Mouse (Mus musculus) right cerebral cortex, postnatal 25 days (tissue): ENCODE measurements around the gene Layn.
A peak's percentile ranks its signal among the peaks of the same experiment; 100 is the strongest.

Experiments
- DNase-seq: peaks from one replicate; pipeline ENCODE4 v3.0.0; 2022

The Layn gene

DNA sequence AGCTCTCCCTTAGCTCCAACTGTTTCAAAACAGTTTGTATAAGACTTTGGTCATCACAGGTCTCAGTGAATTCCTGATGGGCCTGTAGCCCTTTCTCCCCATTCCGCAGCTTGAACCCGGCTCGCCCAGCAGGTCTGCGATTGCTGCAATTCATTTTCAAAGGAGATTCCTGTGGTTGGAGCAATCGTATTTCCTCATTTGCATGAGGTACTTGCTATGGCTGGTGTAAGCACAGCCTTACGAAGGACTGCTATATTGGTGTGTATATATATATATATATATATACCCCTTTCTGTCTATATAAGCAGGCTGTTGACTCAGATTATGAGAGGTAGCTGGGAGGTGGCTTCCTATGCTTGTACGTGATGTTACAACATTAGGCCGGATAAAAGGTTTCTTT is 44.6 kb downstream of the Layn start:
- no peak for DNase-seq

DNA sequence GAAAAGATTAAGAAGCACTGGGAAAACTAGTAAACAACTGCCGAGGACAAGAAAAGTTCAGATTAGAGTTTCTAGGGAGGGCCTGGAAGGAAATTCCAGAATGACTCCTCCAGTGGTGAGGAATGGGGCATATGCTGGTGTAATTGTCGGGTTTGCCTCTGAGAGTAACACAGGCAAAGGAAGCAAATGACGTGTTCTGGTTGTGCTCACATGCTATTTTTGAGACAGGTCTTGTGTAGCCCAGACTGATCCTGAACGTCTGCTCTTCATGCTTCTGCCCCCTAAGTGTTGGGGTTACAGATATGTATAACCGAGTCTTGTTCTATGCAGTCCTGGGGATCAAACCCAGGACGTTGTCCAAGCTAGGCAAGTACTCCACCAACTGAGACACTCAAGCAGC is 45.3 kb downstream of the Layn start:
- no peak for DNase-seq

DNA sequence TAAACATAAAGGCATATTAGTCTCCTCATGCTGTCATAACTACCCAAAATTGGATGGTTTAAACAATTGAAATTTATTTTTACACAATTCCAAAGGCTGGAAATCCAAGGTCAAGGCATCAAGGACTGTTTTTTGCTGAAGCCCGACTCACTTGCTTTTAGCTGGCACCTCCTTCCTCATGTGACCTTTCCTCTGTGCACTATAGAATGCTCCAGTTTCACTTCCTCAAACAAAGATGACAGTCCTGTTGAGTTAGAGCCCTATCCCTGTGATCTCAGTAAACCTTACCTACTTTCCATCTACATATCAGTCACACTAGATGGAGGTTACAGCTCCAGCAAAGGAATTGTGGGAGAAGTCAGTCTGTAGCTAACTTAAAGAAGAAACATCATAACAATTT is 46.7 kb downstream of the Layn start:
- DNase-seq = no peak

DNA sequence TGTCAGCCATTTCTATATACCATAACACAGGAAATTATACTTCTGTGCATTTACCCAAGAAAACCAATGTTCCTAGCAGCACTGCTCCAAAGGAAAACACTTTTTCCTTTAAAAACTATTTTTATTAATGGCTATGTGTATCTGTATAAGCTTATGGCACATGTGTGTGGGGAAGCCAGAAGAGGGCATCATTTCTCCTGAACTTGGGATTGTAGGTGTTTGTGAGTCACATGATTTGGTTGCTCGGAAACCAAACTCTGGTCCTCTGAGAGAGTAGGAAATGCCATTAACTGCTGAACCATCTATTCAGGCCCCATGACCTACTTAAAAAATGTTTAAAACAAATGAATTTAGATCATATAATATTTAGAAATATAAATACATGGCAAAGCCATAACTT is 49.9 kb downstream of the Layn start:
- DNase-seq = no peak

DNA sequence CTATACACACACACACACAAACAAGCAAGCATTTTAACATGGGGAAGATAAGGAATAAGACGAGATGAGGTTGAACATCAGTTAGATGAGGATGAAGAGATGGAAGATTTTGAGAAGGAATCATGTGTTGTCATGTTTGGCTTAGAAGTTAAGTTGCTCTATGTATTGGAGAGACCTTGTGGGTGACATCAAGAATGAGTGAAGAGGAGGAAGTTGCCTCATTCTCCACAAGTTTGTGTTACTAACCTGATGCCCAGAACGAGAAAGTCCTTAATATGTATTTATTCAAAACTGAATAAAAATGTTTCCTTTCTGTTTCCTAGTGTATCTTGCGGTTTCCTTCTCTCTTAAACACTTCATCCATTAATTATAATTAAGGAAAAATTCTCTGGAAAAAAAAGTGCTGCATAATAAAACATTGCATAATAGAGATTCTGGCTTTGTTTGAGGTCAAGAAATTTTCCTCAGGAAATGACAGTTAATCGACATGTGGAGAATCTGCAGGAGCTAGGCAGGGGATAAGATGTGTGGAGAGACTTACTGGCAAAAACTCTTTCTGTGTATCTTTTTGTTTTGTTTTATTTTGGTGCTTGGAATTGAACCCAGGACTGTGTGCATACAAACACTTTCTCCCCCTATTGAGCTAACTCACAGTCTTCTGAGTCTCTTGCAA is 55.6 kb downstream of the Layn start:
- DNase-seq = no peak

DNA sequence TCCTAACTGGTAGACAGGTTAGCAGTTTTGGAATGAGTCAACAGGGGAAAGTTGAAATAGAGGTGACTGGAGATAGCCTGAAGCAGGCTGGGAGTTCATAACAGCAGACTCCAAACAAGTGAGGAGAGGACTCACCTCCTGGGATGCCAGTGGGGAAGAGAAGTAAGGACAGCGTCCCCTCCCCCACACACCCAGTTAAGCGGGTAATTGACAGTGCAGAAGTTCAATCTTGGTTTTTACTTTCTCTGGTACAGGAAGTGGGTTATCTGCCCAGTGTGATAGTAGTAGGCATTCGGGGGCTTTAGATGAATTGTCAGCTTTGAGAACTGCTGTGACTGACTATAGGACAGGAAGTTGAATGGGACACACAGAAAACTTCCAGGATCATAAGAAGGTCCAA is 56.5 kb downstream of the Layn start:
- no peak for DNase-seq

DNA sequence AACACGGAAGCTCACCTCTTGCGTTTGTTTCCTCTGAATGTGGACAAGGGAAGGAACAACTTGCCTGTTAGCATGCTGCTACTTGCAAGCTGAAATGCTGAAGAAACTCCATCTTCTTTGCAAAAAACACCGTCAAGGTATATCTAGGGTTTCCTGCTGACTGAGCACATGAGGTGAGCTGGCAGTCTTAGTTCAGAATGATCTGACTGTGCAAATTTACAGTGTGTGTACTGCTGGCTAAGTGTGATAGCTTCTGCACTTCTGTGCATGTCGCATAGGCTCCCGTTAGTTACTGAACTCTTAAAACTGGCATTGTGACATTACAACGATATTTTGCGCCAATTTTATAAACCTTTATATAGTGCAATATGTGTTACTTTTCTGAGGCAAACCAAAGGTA is 57.2 kb downstream of the Layn start:
- DNase-seq = no peak

DNA sequence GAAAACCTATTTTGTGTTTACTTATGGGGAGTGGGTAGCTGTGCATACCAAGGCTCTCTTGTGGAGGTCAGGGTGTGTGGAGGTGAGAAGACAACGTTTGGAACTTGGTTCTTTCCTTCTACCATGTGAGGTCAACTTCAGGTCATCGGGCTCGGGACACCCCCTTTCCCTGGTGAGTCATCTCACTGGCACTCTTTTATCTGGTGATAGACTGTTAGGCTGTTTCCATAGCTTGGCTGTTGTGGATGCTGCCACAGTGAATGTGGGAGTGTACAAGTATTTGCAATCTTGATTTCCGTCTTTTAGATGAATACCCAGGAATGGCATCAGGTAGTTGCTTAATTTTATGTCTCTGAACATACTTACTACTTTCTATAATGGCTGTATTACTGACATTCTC is 61.2 kb downstream of the Layn start:
- DNase-seq = no peak

DNA sequence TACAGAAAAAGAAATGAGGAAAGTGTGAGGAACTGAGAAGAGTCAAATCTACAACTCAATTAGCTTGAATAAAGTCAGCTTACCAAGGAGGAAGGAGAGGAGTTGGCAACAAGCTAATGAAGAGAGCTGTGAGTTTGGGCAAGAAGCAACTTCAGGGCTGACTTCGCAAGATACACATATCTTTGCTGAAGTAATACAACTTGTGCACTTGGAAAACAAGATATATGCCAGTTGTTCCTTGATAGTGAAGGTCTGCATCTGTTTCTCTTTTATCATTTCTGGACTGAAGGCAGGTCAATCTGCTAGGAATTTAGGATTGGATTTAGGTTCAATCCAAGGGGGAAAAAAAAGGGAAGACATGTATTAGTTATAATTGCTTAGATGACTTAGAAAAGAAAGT is 63.2 kb downstream of the Layn start:
- no peak for DNase-seq

DNA sequence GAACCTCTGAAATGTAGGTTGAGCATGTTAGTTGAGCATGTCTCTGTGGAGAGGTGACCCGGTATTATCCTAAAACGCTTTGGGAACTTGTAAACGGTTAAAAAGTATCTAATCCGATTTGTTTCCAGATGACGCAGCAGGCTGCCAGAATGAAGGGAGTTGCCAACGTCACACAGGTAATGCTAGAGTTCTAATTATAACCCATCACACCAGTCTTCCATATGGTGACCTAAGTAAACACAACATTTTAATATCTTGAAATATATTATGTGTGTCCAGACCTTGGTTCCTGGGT is 67.3 kb downstream of the Layn start:
- no peak for DNase-seq

DNA sequence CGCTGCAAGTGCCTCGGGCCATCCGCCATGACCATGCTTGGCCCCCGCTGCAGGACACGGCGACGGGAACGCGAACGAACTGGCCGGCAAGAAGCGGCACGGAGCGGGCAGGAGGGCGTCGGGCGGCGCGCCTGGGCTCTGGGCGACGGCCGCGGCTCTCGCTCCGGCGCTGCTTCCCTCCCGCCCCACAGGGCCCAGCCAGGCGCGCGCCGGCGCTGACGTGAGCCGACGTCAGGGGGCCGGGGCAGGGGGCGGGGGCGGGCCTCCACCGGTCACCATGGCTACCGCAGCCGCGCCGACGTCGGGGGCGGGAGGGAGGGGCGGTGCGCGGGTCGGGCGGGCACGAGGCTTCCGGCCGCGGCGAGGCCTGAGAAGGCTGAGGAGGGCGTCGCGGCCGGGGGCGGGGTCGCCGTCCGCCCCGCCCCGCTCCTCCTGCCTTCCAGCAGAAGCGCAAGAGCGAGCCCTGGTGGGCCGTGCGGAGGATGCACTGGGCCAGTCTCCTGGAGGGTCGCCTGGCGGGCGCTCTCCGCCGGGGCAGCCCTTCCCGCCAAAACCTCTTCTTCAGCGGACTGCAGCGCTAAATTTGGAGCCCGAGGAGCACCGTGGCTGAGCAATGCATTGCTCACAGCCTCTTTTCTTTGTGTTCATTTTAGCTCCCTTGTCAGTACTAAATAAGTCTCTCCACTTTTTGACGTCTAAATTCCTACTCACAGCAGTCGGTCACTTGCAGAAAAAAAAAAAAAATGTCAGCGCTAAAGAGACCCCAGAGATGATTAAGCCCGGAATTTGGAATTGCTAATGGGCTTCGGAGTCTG is 67.8 kb downstream of the Layn start, which contains the start of gene Sik2:
Sik2 (minus strand) TSS at position 233 of the 815 bp plus-strand sequence.
- DNase-seq = peak; percentile 87

DNA sequence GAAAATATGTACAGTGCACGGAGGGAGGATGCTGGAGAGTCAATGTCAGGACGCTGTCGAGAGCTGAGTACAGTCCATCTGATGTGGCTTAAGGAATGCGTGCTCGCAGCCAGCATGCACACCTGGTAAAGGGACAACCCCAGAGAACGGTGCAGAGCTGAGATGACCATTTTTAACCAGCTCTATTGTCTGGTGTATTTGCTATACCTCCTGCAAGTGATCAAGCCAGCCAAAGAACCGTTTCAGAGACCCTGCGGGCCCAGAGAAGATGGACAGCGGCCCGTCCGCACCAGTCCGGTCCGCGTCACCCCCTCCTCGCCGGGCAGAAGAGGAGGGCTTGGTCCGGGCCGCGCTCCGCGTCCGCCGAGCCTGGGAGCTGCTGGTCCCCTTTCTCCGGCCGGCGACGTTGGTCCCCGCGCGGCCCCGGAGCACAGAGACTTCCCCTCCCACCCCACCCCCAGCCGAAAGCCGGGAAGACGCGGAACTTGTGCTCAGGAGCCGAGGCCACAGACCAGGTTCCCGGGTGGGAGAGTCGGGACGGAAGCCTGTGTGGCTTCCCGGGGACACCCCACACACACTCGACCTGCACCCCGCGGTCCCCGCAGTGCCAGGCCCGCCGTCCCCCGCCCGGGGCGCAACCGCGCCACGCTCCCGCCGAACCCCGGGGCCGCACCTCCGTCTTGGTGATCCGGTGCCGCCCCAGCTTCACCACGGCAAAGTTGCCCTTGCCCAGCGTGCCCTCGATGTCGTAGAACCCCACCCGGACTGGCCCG is 68.6 kb downstream of the Layn start:
- DNase-seq = peak; percentile 22

DNA sequence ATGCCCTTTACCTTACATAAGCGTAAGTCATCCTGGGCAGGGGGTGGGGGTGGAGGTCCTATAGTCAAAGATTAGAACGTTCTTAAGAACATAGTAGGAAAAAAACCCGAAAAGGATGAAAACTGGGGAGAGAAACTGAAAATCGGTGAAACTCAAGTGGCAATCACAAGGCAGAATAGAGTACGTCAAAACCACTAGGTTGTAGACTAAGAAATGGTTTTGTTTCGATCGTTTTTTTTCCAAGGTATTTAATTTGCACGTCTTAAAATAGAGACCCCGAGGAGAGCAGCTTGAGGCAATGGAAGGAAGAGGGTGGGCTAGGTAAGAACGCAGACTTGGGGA is 69.2 kb downstream of the Layn start:
- no peak for DNase-seq

DNA sequence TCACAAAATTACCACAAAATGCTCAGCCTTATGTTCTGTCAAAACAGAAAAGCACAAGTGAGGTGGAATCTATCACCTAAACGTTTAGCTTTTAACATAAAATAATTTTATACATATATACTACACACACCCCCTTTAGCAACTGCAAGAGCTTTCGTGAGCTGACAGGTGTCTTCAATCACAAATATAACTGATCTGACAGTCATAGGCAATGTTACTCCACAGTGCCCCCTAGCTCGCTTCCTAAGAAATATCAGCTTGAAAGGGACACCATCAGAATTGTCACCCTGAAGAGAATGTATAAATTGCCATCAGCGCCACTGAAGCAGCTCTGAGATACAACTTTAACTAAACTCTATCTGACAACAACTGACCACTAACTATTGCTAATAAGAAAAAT is 70.0 kb downstream of the Layn start:
- DNase-seq = peak; percentile 32
